Mouse (Mus musculus): ENCODE measurements at regions not wholly inside any gene's neighbourhood (a gene's known extent, or its start where the extent isn't known, plus 50 kb on each side); places are given as distances from the start of the nearest gene placed in this dataset.

GRCm38 (mm10) chr1:189473071-189473470 lies 71.0 kb upstream of the Kcnk2 start:
- no peak for DNase-seq (ENCODE audit: low read depth, low spot score)

DNA sequence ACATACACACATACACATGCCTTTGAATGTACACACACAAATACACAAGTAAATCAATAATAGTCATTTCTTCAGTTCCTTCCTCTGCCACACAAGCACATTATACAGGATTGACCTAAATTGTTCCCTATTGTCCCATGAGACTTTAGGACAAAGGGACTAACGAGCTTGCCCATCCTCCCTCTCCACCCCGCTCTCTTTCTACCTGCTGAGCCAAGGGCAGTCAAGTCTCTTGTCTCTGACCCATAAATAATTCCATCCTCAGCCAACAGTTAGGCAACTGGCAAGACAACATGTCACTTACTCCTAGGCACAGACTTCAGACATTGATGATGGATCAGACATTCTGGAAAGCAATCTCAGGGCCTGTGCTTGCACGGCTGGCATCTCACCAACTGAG lies 56.3 kb upstream of the Kcnk2 start:
- no peak for DNase-seq (ENCODE audit: low read depth, low spot score)
